Mouse (Mus musculus) small intestine, adult 2 months (tissue): ENCODE measurements at regions not wholly inside any gene's neighbourhood (a gene's known extent, or its start where the extent isn't known, plus 50 kb on each side); places are given as distances from the start of the nearest gene placed in this dataset.

Experiments used
- H3K27ac ChIP-seq: fragments of 200-500 bp; 2 replicates; pipeline ENCODE4 v1.5.1; 2012; ENCODE audit warnings: low read depth, low read length, control low read depth, inconsistent platforms; ENCODE audit not compliant: insufficient read depth
- H3K27me3 ChIP-seq: fragments of 200-500 bp; 2 replicates; pipeline ENCODE4 v1.6.1; 2012; ENCODE audit warnings: mild to moderate bottlenecking, moderate library complexity, low read length, inconsistent platforms; ENCODE audit not compliant: control insufficient read depth, insufficient read depth
- H3K36me3 ChIP-seq: fragments of 200-500 bp; 2 replicates; pipeline ENCODE4 v1.6.1; 2012; ENCODE audit warnings: mild to moderate bottlenecking, low read length, control low read depth, inconsistent platforms; ENCODE audit not compliant: control insufficient read depth, insufficient read depth
- H3K4me1 ChIP-seq: fragments of 200-500 bp; 2 replicates; pipeline ENCODE4 v1.6.1; 2012; ENCODE audit warnings: low read length, inconsistent platforms, mixed read lengths; ENCODE audit not compliant: control insufficient read depth, insufficient read depth, insufficient read length
- H3K4me3 ChIP-seq: fragments of 200-500 bp; 2 replicates; pipeline ENCODE4 v1.5.1; 2012; ENCODE audit warnings: low read depth, mild to moderate bottlenecking, control low read depth, inconsistent platforms, low read length, moderate library complexity
- CTCF ChIP-seq: fragments of 200-500 bp; IDR thresholded peaks from 2 replicates; pipeline ENCODE4 v1.5.1; 2012; ENCODE audit warnings: low read depth, mild to moderate bottlenecking, control low read depth, inconsistent platforms, low read length, moderate library complexity, mixed read lengths; ENCODE audit not compliant: insufficient replicate concordance, insufficient read length; ENCODE audit errors: extremely low read depth
- POLR2A ChIP-seq: fragments of 200-500 bp; IDR thresholded peaks from 2 replicates; pipeline ENCODE4 v1.6.1; 2012; ENCODE audit warnings: low read depth, mild to moderate bottlenecking, control low read depth, inconsistent platforms, low read length, moderate library complexity
- WGBS: fragments of 180-500 bp; shearing (Covaris S2); methylation state at CpG from one replicate; pipeline ENCODE4 v1.1.7; 2018; 5-methylcytosine and 5-hydroxymethylcytosine counted together

GRCm38 (mm10) chr19:21111836-21112235 lies 157.8 kb upstream of the Tmc1 start:
- Histone ChIP-seq H3K27ac (no peak overlapping the region), H3K4me1 (peaks cover 8% of the 10 kb centered on the region), H3K36me3 (no peaks in the 10 kb centered on the region), H3K27me3 (no peaks in the 10 kb centered on the region), H3K4me3 (no peak overlapping the region)
- TF ChIP-seq CTCF (no peak), POLR2A (no peak)
- 89% methylated on average over 5 of the region's 5 CpGs for WGBS

- H3K4me1 ChIP-seq = peaks cover 21% of the 10 kb centered on the region
- TF ChIP-seq CTCF = no peak
- TF ChIP-seq POLR2A = no peak
- H3K4me3 ChIP-seq = no peak overlapping the region
- H3K27ac ChIP-seq = no peak overlapping the region
- WGBS = 62% methylated on average over 2 of the region's 2 CpGs
- no peaks in the 10 kb centered on the region for H3K27me3 ChIP-seq
- H3K36me3 ChIP-seq = no peaks in the 10 kb centered on the region
These were observed 154.3 kb upstream of the Tmc1 start for GRCm38 (mm10) chr19:21108311-21108710.

GRCm38 (mm10) chr19:21107741-21108140 lies 153.7 kb upstream of the Tmc1 start:
- Histone ChIP-seq H3K4me1 (peaks cover 21% of the 10 kb centered on the region), H3K27me3 (no peaks in the 10 kb centered on the region), H3K27ac (peak overlapping the region; percentile 55), H3K36me3 (no peaks in the 10 kb centered on the region), H3K4me3 (no peak overlapping the region)
- 17% methylated on average over 3 of the region's 3 CpGs for WGBS
- TF ChIP-seq CTCF (no peak), POLR2A (no peak)

GRCm38 (mm10) chr19:21107275-21107674 lies 153.3 kb upstream of the Tmc1 start:
- Histone ChIP-seq H3K4me3 (no peak overlapping the region), H3K27ac (peak overlapping the region; percentile 55), H3K4me1 (peaks cover 21% of the 10 kb centered on the region), H3K27me3 (no peaks in the 10 kb centered on the region), H3K36me3 (no peaks in the 10 kb centered on the region)
- TF ChIP-seq CTCF (no peak), POLR2A (no peak)
- 16% methylated on average over 4 of the region's 4 CpGs for WGBS

- Histone ChIP-seq H3K4me1 (peaks cover 21% of the 10 kb centered on the region), H3K27ac (peak overlapping the region; percentile 88), H3K36me3 (no peaks in the 10 kb centered on the region), H3K4me3 (peak overlapping the region; percentile 5; the same call in 1 of the 2 replicates), H3K27me3 (no peaks in the 10 kb centered on the region)
- TF ChIP-seq CTCF (no peak), POLR2A (no peak)
- WGBS = 22% methylated on average over 10 of the region's 10 CpGs
These were observed 152.8 kb upstream of the Tmc1 start for GRCm38 (mm10) chr19:21106766-21107165.

GRCm38 (mm10) chr19:21106241-21106669 lies 152.3 kb upstream of the Tmc1 start:
- 7% methylated on average over 6 of the region's 6 CpGs for WGBS
- no peak for TF ChIP-seq POLR2A
- TF ChIP-seq CTCF = no peak

DNA sequence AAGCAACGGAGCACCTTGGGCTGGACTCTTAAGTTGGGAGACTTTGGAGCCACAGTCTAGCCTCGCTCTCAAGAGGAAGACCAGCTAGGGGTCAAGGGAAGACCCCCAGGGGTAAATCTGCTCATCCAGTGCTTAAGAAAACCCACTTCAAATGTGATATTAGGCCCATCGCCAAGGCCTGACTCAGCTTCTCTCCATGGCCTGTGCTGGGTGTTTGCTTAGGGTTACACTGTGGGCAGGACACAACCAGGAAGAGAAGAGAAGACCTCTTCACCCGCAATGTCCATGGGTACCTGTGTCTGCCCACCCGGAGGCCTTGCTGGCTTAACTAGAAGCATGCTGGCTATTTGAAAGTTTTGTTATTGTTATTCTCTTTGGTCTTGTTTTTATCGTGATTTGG lies 151.0 kb upstream of the Tmc1 start:
- Histone ChIP-seq H3K4me3 (no peak overlapping the region), H3K36me3 (no peaks in the 10 kb centered on the region), H3K27me3 (no peaks in the 10 kb centered on the region), H3K27ac (peak overlapping the region; percentile 36), H3K4me1 (peaks cover 21% of the 10 kb centered on the region)
- TF ChIP-seq POLR2A = no peak
- no peak for TF ChIP-seq CTCF
- WGBS = 59% methylated on average over 6 of the region's 6 CpGs

More at GRCm38 (mm10) chr19:21106241-21106669, 152.3 kb upstream of the Tmc1 start:
- no peak overlapping the region for H3K4me3 ChIP-seq
- H3K27ac ChIP-seq = peak overlapping the region; percentile 88
- H3K27me3 ChIP-seq = no peaks in the 10 kb centered on the region
- H3K4me1 ChIP-seq = peaks cover 21% of the 10 kb centered on the region
- H3K36me3 ChIP-seq = no peaks in the 10 kb centered on the region

GRCm38 (mm10) chr19:21104462-21104936 lies 150.5 kb upstream of the Tmc1 start:
- Histone ChIP-seq H3K4me3 (no peak overlapping the region), H3K27ac (peak overlapping the region; percentile 36), H3K36me3 (no peaks in the 10 kb centered on the region), H3K4me1 (peaks cover 21% of the 10 kb centered on the region), H3K27me3 (no peaks in the 10 kb centered on the region)
- TF ChIP-seq POLR2A (no peak), CTCF (no peak)
- 19% methylated on average over 8 of the region's 8 CpGs for WGBS
